Mouse (Mus musculus): ENCODE data around the gene Shbg. TPM values are rescaled to one million over a fixed set of nuclear protein-coding genes. Genes with fewer than 3 reads are reported as not detected.
"Not testable (repeated sequence)": the region's sequence is repeated elsewhere in the genome, so short reads cannot be mapped to it uniquely, and the experiment has no call there.

The Shbg gene
- polyA plus RNA-seq, 1 experiment from 2014 or later = not detected

GRCm38 (mm10) chr11:69633128-69633866, 15.6 kb upstream of the Shbg start:
- peak overlapping the region; percentile 98 for H3K9ac ChIP-seq (ENCODE audit: low read length)
- 0% methylated on average over 39 of the region's 50 CpGs for WGBS
- peak overlapping the region; percentile 99 for H3K4me3 ChIP-seq (ENCODE audit: low read length)
- H3K4me1 ChIP-seq (replicated peaks; ENCODE audit: control insufficient read depth, insufficient read depth, low read length) = peaks cover 27% of the 10 kb centered on the region
- peak; percentile 78 for ATAC-seq (ENCODE audit: low read depth)
- peak overlapping the region; percentile 66 for H3K4me2 ChIP-seq (ENCODE audit: low read depth, low read length)
- H3K27ac ChIP-seq (ENCODE audit: low read length) = peak overlapping the region; percentile 98
- no peaks in the 10 kb centered on the region for H3K9me3 ChIP-seq (ENCODE audit: control insufficient read depth, low read length)
- H3K27me3 ChIP-seq (ENCODE audit: control insufficient read depth, insufficient read depth, low read depth, low read length) = no peaks in the 10 kb centered on the region
- H3K36me3 ChIP-seq (ENCODE audit: control insufficient read depth, insufficient read depth, low read length) = no peaks in the 10 kb centered on the region; the same call in 1 of the 2 replicates

GRCm38 (mm10) chr11:69632284-69633089, 14.8 kb upstream of the Shbg start, which contains the start of gene Fxr2:
Gene Fxr2 (plus strand): TSS chr11:69632990.
- Histone ChIP-seq H3K4me2 (ENCODE audit: low read depth, low read length) (peak within 1 kb of the TSS; percentile 66), H3K9ac (ENCODE audit: low read length) (peak within 1 kb of the TSS; percentile 98), H3K27ac (ENCODE audit: low read length) (peak within 1 kb of the TSS; percentile 98), H3K4me1 (replicated peaks; ENCODE audit: control insufficient read depth, insufficient read depth, low read length) (peaks cover 27% of the 10 kb centered on the region), H3K36me3 (ENCODE audit: control insufficient read depth, insufficient read depth, low read length) (no peaks in the 10 kb centered on the region; the same call in 1 of the 2 replicates), H3K9me3 (ENCODE audit: control insufficient read depth, low read length) (no peaks in the 10 kb centered on the region), H3K27me3 (ENCODE audit: control insufficient read depth, insufficient read depth, low read depth, low read length) (no peaks in the 10 kb centered on the region), H3K4me3 (ENCODE audit: low read length) (peak within 1 kb of the TSS; percentile 99)
- under 1% methylated on average over 40 of the region's 56 CpGs for WGBS
- ATAC-seq (ENCODE audit: low read depth) = peak; percentile 98

GRCm38 (mm10) chr11:69629802-69630201, 12.1 kb upstream of the Shbg start:
- Histone ChIP-seq H3K9me3 (ENCODE audit: control insufficient read depth, low read length) (no peaks in the 10 kb centered on the region), H3K27ac (ENCODE audit: low read length) (no peak overlapping the region), H3K4me2 (ENCODE audit: low read depth, low read length) (no peak overlapping the region), H3K9ac (ENCODE audit: low read length) (no peak overlapping the region), H3K4me3 (ENCODE audit: low read length) (no peak overlapping the region), H3K27me3 (ENCODE audit: control insufficient read depth, insufficient read depth, low read depth, low read length) (no peaks in the 10 kb centered on the region), H3K4me1 (replicated peaks; ENCODE audit: control insufficient read depth, insufficient read depth, low read length) (peaks cover 13% of the 10 kb centered on the region), H3K36me3 (ENCODE audit: control insufficient read depth, insufficient read depth, low read length) (no peaks in the 10 kb centered on the region)
- 71% methylated on average over 1 of the region's 1 CpGs for WGBS
- no peak for ATAC-seq (ENCODE audit: low read depth)

GRCm38 (mm10) chr11:69628286-69628685, 10.6 kb upstream of the Shbg start:
- no peak overlapping the region for H3K9ac ChIP-seq (ENCODE audit: low read length)
- 33% methylated on average over 6 of the region's 6 CpGs for WGBS
- H3K9me3 ChIP-seq (ENCODE audit: control insufficient read depth, low read length) = no peaks in the 10 kb centered on the region
- no peaks in the 10 kb centered on the region for H3K27me3 ChIP-seq (ENCODE audit: control insufficient read depth, insufficient read depth, low read depth, low read length)
- no peak overlapping the region for H3K4me3 ChIP-seq (ENCODE audit: low read length)
- H3K36me3 ChIP-seq (ENCODE audit: control insufficient read depth, insufficient read depth, low read length) = no peaks in the 10 kb centered on the region
- no peak overlapping the region for H3K4me2 ChIP-seq (ENCODE audit: low read depth, low read length)
- peaks cover 4% of the 10 kb centered on the region; the same call in 1 of the 2 replicates for H3K4me1 ChIP-seq (replicated peaks; ENCODE audit: control insufficient read depth, insufficient read depth, low read length)
- ATAC-seq (ENCODE audit: low read depth) = no peak
- no peak overlapping the region for H3K27ac ChIP-seq (ENCODE audit: low read length)

DNA sequence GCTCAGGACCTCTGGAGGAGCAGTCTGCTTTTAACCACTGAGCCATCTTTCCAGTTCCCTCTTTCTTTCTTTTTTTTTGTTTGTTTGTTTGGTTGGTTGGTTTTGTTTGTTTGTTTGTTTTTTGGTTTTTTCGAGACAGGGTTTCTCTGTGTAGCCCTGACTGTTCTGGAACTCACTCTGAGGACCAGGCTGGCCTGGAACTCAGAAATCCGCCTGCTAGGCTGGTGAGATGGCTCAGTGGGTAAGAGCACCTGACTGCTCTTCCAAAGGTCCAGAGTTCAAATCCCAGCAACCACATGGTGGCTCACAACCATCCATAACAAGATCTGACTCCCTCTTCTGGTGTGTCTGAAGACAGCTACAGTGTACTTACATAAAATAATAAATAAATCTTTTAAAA, 6.6 kb upstream of the Shbg start:
- H3K27ac ChIP-seq (ENCODE audit: low read length); H3K4me3 ChIP-seq (ENCODE audit: low read length); ATAC-seq (ENCODE audit: low read depth); H3K4me1 ChIP-seq (replicated peaks; ENCODE audit: control insufficient read depth, insufficient read depth, low read length); H3K9ac ChIP-seq (ENCODE audit: low read length); H3K4me2 ChIP-seq (ENCODE audit: low read depth, low read length); H3K36me3 ChIP-seq (ENCODE audit: control insufficient read depth, insufficient read depth, low read length); H3K9me3 ChIP-seq (ENCODE audit: control insufficient read depth, low read length); H3K27me3 ChIP-seq (ENCODE audit: control insufficient read depth, insufficient read depth, low read depth, low read length): not testable (repeated sequence)
- 84% methylated on average over 2 of the region's 2 CpGs for WGBS

DNA sequence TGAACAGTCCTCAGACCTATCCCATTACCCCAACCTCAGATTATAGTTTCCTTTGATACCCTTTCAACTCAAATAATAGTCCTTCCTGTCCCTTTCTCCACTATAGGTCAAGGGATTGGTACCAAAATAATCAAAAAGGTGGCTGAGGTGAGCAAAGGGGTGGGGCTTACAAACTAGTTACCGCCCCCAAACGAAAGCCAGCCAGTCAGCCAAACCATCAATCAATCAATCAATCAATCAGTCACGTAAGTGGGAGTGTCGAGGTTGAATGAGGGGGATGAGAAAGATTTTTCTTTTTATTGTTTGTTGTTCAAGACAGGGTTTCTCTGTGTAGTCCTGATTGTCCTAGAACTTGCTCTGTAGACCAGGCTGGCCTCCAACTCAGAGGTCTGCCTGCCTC, 5.3 kb upstream of the Shbg start:
- Histone ChIP-seq H3K4me3 (ENCODE audit: low read length) (peak overlapping the region; percentile 61), H3K4me2 (ENCODE audit: low read depth, low read length) (peak overlapping the region; percentile 59; the same call in 1 of the 2 replicates)
- 68% methylated on average over 4 of the region's 4 CpGs for WGBS

DNA sequence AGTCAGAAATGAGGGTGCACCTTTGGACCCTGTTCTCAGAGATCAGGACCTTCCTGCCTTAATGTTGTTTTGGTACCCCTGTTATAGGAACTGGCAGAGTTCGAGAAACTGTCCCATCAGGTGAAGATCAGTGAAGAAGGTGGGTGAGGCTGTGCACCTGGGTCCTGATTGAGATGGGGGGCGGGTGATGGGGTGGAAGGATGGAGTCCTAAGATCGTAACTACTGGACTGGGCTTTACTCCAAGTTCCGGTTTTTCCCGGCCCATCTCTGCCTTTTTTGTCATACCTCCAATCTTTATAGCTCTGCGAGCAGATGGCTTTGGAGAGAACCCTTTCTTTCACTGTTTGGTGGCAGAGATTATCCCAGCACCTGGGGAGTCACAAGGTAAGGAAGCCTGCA, 4.7 kb upstream of the Shbg start:
- WGBS = 26% methylated on average over 6 of the region's 6 CpGs
- Histone ChIP-seq H3K9me3 (ENCODE audit: control insufficient read depth, low read length) (no peaks in the 10 kb centered on the region), H3K27me3 (ENCODE audit: control insufficient read depth, insufficient read depth, low read depth, low read length) (peaks cover 2% of the 10 kb centered on the region; the same call in 1 of the 2 replicates), H3K9ac (ENCODE audit: low read length) (peak overlapping the region; percentile 77), H3K36me3 (ENCODE audit: control insufficient read depth, insufficient read depth, low read length) (no peaks in the 10 kb centered on the region), H3K4me1 (replicated peaks; ENCODE audit: control insufficient read depth, insufficient read depth, low read length) (no peaks in the 10 kb centered on the region; the same call in 1 of the 2 replicates), H3K4me3 (ENCODE audit: low read length) (peak overlapping the region; percentile 61), H3K4me2 (ENCODE audit: low read depth, low read length) (peak overlapping the region; percentile 59), H3K27ac (ENCODE audit: low read length) (no peak overlapping the region; the same call in 1 of the 2 replicates)
- ATAC-seq (ENCODE audit: low read depth) = peak; percentile 15; the same call in 1 of the 2 replicates

More for the DNA sequence above, 5.3 kb upstream of the Shbg start:
- Histone ChIP-seq H3K4me1 (replicated peaks; ENCODE audit: control insufficient read depth, insufficient read depth, low read length) (no peaks in the 10 kb centered on the region; the same call in 1 of the 2 replicates), H3K27ac (ENCODE audit: low read length) (no peak overlapping the region), H3K27me3 (ENCODE audit: control insufficient read depth, insufficient read depth, low read depth, low read length) (no peaks in the 10 kb centered on the region), H3K9ac (ENCODE audit: low read length) (peak overlapping the region; percentile 77), H3K36me3 (ENCODE audit: control insufficient read depth, insufficient read depth, low read length) (no peaks in the 10 kb centered on the region), H3K9me3 (ENCODE audit: control insufficient read depth, low read length) (no peaks in the 10 kb centered on the region)
- no peak for ATAC-seq (ENCODE audit: low read depth)

DNA sequence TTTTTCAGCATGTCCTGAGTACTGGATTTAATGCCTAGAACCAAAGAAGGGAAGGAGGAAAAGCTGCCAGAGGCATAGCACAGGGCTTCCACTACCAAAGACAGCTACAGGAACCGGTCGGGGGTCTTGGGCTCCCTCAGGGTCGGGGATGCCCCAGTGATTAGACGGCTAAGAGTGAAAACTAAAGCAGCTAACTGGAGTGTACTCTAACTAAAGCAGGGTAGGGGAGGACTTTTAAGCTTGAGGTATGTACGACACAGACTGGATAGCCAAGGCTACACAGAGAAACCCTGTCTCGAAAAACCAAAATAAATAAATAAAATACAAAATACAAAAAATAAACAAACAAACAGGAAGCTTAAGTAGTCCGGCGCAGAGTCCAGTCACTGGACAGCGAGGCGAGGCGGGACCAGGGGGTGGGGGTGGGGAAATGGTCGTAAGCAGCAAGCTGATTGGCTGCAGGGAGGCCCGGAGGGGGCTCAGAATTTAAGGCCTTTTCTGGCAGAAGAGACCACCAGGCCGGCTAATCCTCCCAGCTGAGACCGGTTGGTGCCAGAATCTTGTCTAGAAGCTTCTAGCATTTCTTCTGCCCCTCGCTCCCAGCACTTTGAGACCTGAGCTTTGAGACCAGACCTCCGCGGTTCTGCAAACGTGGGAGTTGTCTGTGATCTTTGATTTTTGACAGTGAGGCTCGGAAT, 4.0 kb upstream of the Shbg start, which contains the start of gene Sat2:
TSS of gene Sat2 (plus strand) at position 454 of the 698 bp plus-strand sequence.
- Histone ChIP-seq H3K9me3 (ENCODE audit: control insufficient read depth, low read length) (no peaks in the 10 kb centered on the region), H3K9ac (ENCODE audit: low read length) (peak within 1 kb of the TSS; percentile 77), H3K27ac (ENCODE audit: low read length) (peak within 1 kb of the TSS; percentile 38), H3K4me2 (ENCODE audit: low read depth, low read length) (peak within 1 kb of the TSS; percentile 59), H3K4me1 (replicated peaks; ENCODE audit: control insufficient read depth, insufficient read depth, low read length) (no peaks in the 10 kb centered on the region; the same call in 1 of the 2 replicates), H3K4me3 (ENCODE audit: low read length) (peak within 1 kb of the TSS; percentile 61), H3K36me3 (ENCODE audit: control insufficient read depth, insufficient read depth, low read length) (no peaks in the 10 kb centered on the region), H3K27me3 (ENCODE audit: control insufficient read depth, insufficient read depth, low read depth, low read length) (peaks cover 2% of the 10 kb centered on the region; the same call in 1 of the 2 replicates)
- 2% methylated on average over 20 of the region's 20 CpGs for WGBS
- ATAC-seq (ENCODE audit: low read depth) = peak; percentile 93
